Mouse (Mus musculus): ENCODE results near the gene Ramac.

Gene Ramac

DNA sequence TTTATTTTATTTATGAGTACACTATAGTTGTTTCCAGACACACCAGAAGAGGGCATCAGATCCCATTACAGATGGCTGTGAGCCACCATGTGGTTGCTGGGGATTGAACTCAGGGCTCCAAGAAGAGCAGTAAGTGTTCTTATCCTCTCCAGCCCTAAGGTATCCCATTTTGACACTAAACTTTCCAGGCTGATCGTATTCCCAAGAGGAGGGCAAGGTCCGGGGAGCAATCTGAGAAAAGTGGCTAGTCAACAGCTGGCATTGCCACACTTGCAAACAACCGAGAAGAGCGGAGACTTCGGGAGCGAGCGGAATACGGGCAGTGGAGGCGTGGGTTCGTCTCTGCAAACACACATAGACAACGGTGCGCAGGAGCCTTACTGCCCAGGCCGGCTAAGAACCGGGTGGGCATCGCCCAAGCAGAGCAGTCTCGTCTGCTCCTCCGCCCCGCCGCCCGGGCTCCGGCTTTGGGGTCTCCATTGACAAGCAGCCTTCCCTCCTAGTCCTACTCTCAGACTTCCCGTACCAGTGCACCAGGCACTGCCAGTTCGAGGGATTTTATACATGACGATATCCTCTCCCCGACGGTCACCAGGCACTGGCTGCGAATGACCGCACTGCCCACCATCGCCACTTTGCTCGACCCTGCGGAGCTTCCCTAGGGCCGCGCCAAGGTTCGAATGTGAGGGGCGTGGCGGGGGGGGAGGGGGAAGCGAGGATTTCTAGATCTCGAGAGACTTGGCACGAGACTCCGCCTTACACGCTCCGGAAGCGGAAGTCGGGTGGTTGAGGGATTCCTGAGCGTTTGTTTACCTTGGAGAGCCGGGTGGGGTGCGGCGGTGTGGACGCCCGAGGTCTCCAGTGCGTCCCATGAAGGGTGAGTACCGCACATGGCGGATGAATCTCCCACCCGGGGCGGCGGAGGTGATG is at the start of gene Ramac:
Ramac (plus strand) TSS at position 746 of the 930 bp plus-strand sequence.
- DNase-seq, result peak; percentile 84

- DNase-seq, result no peak
Observed at GRCm38 (mm10) chr7:81718657-81719056, 44.1 kb upstream of the Ramac start.

DNA sequence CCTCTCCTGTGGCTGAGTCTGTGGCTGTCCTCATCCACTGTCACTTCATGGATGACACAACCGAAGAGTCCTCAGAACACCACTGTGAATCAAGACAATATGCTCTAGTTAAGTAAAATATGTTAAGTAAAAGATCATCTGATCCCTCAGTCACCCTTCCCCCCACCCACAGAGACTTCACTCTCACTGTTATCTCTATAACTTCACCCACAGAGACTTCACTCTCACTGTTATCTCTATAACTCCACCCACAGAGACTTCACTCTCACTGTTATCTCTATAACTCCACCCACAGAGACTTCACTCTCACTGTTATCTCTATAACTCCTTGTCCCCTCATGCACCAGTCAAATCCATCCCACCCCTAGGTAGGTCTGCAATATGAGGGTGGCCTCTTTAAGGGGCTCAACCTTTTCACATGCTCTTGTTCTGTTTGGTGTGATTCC is 43.5 kb upstream of the Ramac start:
- no peak for DNase-seq

DNA sequence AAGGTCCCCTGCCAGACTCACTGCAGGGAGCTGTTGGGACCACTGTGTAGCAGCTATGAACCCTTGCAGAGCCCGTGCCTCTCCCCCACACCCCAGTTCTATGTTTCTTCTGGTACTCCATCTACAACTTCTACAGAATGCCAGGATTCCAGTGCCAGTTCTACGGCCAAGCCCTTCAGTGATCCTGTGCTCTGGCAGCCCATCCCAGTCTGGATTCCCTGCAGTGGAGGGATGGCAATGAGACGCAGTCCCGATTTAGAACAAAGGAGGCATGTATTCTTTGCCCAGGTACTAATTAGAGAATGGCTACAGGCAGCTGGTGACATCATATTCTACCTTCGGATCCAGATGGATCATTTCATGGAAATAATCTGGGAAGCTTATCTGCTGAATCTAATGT is 41.5 kb upstream of the Ramac start:
- DNase-seq, result no peak

GRCm38 (mm10) chr7:81723851-81724250 is 38.9 kb upstream of the Ramac start:
- no peak for DNase-seq

DNA sequence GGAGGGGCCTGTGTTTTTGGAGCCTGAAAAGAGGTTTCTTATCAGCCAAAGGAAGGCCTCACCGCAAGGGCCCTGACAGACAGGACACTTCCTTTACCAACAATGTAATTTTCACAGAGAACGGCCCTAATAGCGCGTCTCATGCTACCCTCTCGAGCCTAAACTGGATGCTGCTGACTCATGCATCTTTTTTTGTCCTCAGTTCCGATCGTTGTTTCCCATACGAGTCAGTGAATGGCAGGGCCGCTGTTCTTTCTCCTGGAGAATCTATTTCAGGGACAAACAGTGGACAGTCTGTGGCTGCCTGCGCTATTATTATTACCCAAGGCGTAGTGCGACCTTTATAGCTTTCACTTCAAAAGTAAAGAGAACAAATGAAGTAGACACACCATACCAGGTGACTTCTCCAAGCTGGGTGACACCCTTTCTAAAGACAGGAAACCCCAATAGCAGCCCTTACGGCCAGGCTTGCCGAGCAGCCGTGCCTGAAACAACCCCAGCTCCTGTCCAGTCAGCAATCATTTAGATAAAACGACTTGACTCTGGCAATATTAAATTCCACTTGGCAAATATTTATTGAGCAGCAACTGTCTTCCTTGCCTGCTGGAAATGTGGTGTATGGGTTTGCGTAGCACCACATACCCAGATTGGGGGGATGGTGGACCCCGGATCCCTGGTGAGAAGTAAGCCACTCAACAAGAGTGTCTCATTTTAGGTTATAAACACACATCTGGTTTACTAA is 36.6 kb upstream of the Ramac start:
- DNase-seq, result no peak

DNA sequence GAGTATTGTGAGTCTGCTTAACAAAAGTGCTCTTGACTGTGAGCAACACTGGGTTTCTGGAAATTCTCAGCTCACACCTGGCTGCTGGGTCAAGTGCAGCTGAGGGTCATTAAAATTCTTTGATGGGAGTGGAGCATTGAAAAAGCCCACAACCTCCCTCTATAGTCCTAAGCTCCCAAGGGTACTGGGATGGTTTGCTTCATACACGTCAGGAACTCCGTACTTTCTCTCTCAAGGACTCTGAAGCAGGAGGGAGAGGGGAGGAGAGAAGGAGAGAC is 36.1 kb upstream of the Ramac start:
- DNase-seq, result no peak

DNA sequence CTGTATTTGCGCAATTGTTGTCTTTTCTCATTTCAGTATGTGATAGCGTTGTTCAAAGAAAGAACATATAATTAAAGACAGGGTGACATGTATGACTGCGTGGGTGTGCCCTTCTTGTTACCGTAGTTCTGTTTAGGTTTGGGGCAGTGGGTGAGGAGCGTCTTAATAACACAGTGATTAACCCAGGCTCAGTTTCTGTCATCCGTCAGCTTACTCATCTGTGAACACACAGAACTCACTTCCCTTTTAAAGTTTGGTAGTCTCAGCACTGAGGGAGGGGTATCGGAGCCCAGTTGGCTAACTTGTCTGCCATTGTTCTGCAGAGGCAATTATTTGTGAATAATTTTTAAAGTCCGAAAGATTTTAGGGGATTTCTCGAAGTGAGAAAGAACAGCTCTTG is 35.0 kb upstream of the Ramac start:
- DNase-seq, result no peak

GRCm38 (mm10) chr7:81729787-81730186 is 32.9 kb upstream of the Ramac start:
- no peak for DNase-seq

DNA sequence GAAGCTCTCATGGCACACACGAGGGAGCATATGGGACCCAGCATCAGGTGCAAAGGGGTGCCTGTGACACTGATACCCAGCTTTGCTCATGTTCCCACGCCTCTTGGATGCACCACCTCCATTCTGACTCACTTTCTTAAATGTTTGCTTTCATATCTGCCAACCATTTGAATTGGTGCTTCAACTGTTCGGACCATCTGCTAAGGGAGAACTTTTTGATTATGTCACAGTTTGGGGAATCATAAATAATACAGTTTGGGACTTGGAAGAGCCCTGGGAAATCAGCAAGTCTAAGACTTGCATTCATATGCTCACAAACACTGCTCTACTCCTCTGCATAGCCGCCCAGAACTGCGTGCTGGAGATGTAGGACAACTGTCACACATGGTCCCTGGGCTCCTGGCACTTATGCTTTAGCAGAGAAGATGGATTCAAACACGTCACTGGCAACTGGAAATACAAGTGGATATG is 31.5 kb upstream of the Ramac start:
- no peak for DNase-seq

GRCm38 (mm10) chr7:81732183-81733089 is 30.3 kb upstream of the Ramac start:
- no peak for DNase-seq

DNA sequence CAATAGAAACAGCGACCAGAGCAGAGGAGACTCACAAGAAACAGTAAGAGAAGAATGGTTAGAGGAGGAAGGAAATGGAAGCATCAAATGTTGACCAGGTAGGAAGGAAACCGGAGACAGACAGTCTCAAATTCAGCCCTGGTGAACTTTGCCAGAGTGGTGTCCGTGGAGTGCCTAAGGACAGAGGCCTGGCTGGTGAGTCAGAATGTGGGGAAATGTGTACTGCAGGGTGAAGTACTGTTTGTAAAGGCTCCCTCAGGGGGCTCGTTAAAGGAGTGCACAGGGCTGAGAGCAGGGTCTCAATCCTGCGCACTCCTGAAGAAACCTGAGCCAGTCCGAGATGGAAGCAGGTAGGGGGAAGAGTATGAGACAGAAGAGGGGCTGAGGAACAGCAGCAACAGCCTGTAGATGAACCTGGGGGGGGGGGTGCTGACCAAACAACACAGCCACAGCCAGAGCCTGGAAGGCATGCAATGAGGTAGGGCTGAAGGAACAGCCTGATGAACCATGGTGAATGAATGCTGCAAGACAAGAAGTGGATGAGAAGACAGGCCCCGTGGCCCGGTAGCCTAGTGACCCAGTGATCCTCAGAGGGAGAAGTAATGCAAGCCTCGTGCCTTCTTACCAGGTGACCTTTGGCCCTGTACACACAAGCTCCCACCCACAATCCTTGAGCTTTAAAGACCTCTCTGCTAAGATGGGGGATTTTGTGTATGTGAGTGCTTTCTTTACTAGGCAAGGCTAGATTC is 27.3 kb upstream of the Ramac start:
- DNase-seq, result no peak

GRCm38 (mm10) chr7:81738720-81739385 is 23.9 kb upstream of the Ramac start:
- no peak for DNase-seq

- DNase-seq, result no peak
Observed at GRCm38 (mm10) chr7:81740010-81740409, 22.7 kb upstream of the Ramac start.

GRCm38 (mm10) chr7:81744145-81744544 is 18.6 kb upstream of the Ramac start:
- DNase-seq, result no peak

DNA sequence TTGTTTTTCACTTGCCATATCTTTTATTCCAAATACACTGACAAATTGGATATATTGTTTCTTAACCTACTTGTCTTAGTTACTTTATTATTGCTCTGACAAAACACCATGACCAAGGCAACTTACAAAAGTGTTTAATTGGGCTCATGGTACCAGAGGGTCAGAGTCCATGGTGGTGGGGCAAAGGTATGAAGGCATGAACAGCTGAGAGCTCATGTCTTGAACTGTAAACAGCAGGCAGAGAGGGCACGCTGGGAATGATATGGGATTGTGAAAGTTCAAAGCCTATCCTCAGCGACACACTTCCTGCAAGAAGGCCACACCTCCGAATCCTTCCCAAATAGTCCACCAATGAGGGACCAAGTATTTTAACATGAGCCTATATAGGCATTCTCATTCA is 14.8 kb upstream of the Ramac start:
- no peak for DNase-seq

DNA sequence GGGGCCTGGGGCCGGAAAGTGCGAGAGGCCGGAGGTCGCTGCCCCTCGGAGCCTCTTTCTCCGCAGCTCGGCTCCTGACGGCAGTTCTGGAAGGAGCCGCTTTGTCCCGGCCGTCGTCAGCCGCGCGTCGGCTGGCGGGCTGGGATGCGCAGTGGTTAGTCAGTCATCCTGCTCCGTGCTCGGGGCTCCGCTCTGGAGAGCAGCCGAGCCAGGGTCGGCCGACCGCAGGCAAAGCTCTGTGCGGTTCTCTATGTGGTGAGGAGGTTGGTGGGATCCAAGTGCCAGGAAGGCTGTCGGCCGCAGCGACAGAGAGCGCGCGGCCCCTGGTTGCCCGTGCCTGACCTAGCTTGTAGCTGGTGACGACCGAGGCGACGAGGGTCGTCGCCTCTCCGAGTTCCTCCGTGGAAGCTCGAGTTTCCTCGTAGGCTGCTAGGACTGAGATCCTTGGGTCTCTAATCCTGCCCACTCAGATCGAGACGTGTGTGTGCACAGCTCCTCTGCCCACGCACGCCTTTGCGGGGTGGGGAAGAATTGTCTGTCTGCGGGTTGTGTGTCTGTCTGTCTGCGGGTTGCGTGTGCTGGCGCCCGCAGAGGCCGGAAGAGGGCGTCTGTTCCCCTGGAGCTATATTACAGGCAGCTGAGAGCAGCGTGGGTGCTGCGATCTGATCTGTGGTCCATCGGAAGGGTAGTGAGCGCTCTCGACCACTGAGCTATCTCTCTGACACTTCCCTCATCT is 553 bp downstream of the Ramac start:
- peak; percentile 47 for DNase-seq

GRCm38 (mm10) chr7:81772786-81773539 is 10.2 kb downstream of the Ramac start:
- no peak for DNase-seq

- DNase-seq, result no peak
Observed at GRCm38 (mm10) chr7:81775325-81775724, 12.6 kb downstream of the Ramac start.

GRCm38 (mm10) chr7:81777667-81778218 is 15.0 kb downstream of the Ramac start:
- DNase-seq, result no peak

Data from thymus, postnatal 25 days (tissue).